Mouse (Mus musculus): ENCODE data around the gene Fars2.

GRCm38 (mm10) chr13:36750056-36750455 lies 632.8 kb downstream of the Fars2 start:
- TF ChIP-seq CTCF (IDR thresholded peaks at IDR 0.05; ENCODE audit: control insufficient read depth, insufficient read depth, insufficient replicate concordance, low read depth, low read length), result no peak
- no peak for TF ChIP-seq POLR2A (IDR thresholded peaks at IDR 0.05; ENCODE audit: control insufficient read depth, low read depth, low read length)

Data from testis, adult 2 months (tissue).